Mouse (Mus musculus) fibroblast of lung, adult 2 months (primary cell): ENCODE measurements around the gene Ufsp1.

ENCODE experiments used
- DNase-seq: peaks from one replicate; pipeline ENCODE4 v3.0.0-alpha.2; 2011; ENCODE audit warnings: low read depth

Gene Ufsp1

GRCm38 (mm10) chr5:137295712-137296111, 1.3 kb downstream of the Ufsp1 start:
- no peak for DNase-seq

- DNase-seq = no peak
Observed at GRCm38 (mm10) chr5:137297126-137297525, 2.7 kb downstream of the Ufsp1 start.

DNA sequence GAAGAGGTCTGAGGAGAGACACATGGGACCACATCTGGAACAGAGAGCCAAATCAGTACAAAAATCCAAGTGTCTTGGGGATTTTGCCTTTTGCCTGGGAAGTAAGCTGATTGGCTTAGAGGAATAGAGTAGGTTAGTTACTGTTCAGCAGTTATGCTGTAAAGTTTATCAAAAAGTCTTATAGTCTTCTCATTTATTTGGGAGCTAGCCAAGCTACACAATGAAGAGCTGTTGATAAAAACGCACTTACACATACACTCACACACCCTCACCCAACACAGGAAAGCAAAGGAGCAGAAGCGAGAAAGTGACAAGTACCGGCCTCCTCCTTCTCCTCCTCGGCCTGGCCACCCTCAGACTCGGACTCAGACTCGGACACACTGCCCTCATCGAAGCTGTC, 4.8 kb downstream of the Ufsp1 start:
- DNase-seq = no peak

- DNase-seq = no peak
Observed at GRCm38 (mm10) chr5:137301253-137301652, 6.8 kb downstream of the Ufsp1 start.

DNA sequence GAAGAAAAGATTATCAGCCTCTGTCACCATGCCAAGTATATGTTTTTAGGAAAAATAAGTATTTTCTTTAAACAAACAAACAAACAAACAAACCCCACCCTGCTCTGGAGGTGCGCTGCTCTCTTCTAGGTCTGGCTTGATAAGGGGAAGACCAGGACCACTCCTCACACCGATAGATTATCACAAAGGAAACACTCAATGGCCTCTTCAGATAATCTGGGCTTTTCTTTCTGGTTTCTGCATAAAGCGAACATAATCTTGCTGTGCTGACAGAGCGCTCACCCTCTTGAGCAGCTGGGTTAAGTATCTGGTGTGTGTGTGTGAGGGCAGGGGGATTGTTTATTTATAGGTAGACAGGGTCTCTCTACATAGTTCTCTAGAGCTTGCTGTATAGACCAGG, 9.2 kb downstream of the Ufsp1 start:
- no peak for DNase-seq

GRCm38 (mm10) chr5:137304165-137304564, 9.7 kb downstream of the Ufsp1 start:
- no peak for DNase-seq

- no peak for DNase-seq
Observed at GRCm38 (mm10) chr5:137304816-137305215, 10.4 kb downstream of the Ufsp1 start.

DNA sequence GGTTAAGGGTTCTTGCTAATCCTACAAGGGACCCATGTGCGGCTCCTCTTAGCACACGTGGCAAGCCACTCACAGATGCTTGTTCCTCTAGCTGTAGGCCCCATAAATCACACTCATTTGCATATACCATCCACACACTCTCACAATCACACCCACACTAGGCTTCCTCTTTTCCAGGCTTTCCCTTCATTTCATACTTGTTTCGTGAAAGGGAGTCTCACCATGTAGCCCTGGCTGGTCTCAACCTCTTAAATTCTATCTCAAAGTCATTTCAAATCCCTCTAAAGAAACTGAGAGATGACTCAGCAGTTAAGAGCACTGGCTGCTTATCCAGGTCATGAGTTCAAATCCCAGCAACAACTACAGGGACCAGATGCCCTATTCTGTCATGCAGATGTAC, 11.4 kb downstream of the Ufsp1 start:
- DNase-seq = no peak

DNA sequence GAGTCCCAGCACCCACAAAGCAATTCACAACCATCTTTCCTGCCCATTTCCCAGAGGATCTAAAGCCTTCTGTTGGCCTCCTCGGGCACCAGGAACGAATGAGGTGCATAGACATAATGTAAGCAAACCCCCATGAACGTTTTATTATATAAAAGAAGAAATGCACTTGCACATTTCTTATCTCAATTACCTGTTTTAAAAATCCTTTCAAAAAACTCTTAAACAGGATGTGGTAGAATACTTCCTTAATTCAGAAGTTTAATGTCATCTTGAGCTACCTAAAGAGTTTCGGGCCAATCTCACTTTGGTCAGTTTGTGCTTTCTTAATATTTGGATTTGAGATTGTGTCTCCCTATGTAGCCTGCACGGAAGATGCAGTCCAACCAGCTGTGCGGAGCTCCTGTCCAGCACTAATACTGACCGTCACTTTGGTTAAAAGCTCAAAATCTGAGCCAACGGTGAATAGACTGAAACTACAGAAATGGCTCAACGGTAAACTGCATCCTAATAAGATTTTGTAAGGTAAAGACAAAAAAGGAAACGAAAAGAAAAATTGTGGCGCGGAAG, 12.1 kb downstream of the Ufsp1 start:
- DNase-seq = no peak

DNA sequence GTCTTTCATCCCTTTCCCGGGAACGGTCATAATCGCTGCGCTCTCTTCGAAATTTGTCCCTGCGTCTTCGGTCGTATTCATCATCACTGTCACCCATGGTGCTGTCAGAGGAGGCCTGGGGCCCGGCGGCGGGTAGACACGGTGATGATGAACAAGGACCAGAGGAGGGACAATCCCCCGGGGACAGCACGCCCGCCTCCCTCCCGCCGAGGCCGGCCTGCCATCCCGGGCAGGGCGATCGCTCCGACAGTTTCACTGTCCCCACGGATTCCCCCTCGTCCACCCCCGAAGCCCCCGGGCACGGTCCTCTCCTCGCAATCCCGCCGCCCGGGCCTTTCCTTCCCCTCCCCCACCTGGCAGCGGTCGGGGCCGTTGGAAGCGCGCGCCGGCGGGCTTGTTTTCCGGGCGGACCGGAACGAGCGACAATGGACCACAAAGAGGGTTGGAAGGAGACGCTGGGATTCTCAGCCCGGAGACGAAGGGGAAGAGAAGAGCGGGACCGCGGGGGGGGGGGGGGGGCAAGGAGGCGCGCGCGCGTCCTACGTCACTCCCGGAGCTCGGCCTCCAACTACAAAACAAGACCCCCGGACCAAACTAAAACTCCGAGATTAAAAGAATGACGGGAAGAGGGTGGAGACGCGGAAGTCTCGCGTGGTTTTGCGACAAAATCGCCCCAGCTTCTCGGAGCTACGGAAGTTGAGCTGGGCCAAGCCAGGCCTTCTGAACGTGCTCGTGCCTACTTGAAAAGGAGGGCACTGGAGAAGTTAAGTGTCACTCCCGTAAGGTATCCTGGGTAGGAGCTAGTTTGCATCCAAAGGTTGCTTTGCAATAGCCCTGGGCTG, 12.9 kb downstream of the Ufsp1 start, which contains the start of gene Srrt:
TSS of gene Srrt (minus strand) at position 604 of the 842 bp plus-strand sequence.
- DNase-seq = peak; percentile 93

DNA sequence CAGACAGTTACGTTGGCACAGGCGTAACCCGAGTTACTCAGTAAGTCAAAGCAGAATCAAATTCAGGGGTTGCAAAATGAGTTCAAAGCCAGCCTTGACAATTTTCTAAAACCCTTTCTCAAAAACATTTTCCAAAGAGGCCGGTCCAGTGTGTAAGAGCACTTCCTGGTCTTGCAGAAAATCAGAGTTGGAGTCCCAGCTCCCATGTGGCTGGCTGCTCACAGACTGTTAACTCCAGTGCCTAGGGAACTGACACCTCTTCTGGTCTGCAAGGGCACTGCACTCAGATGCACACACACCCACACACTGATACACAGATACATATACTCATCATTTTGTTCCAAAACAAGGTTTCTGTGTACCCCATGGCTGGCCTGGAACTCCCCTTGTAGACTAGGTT, 13.9 kb downstream of the Ufsp1 start:
- DNase-seq = no peak

DNA sequence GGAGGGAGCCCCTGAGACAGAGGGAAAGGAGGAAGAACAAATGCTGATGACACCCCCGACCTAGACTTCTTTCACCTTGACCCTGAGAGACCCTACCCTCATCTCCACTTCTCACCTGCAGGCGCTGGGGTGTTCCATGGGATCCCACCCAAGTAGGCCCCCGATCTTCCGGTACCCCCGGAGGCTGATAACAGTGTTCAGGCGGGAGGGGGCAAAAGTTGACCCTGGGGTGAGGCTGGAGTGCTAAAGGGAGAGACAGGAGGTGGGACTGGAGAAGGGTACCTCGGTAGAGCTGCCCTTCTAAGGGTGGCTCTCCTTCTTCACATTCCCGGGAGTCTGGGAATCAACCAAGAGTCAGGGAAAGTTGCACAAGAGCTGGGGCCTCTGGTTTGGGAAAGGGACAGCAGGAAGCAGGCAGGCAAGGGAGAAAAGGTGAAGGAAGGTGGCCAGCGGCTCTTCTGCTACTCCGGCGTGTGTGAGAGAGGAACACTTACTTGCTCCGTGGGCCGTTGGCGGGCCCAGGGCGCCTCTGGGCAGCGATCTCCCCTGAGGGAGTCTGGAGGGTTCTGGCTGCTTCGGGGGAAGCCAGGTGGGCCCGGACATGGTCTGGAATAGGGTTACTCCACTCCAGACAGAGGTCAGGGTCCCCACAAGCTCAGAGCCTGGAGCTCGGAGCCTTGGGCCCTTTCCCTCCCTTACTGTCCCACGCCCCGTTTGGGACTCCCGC, 19.2 kb downstream of the Ufsp1 start:
- DNase-seq = no peak

GRCm38 (mm10) chr5:137314193-137315083, 20.0 kb downstream of the Ufsp1 start, which contains the start of gene Trip6:
Trip6 (minus strand) TSS chr5:137314404.
- peak; percentile 67 for DNase-seq

GRCm38 (mm10) chr5:137315084-137315903, 20.9 kb downstream of the Ufsp1 start:
- DNase-seq = no peak

GRCm38 (mm10) chr5:137317361-137317760, 22.9 kb downstream of the Ufsp1 start:
- no peak for DNase-seq

GRCm38 (mm10) chr5:137318570-137318969, 24.1 kb downstream of the Ufsp1 start:
- no peak for DNase-seq

GRCm38 (mm10) chr5:137320996-137321395, 26.6 kb downstream of the Ufsp1 start:
- DNase-seq = no peak

- no peak for DNase-seq
Observed at GRCm38 (mm10) chr5:137330910-137331309, 36.5 kb downstream of the Ufsp1 start.

GRCm38 (mm10) chr5:137332857-137333511, 38.6 kb downstream of the Ufsp1 start:
- no peak for DNase-seq

- DNase-seq = peak; percentile 86
Observed at GRCm38 (mm10) chr5:137333512-137334174, 39.2 kb downstream of the Ufsp1 start, which contains the start of gene Slc12a9. Slc12a9 (minus strand) TSS chr5:137333597.
